Mouse (Mus musculus) cerebellum, adult 2 months (tissue): ENCODE data around the gene Rmnd5a. TPM values are rescaled to one million over a fixed set of nuclear protein-coding genes. Genes with fewer than 3 reads are reported as not detected.
A peak's percentile ranks its signal among the peaks of the same experiment; 100 is the strongest.
"Not testable (repeated sequence)": the region's sequence is repeated elsewhere in the genome, so short reads cannot be mapped to it uniquely, and the experiment has no call there.

Experiments
- DNase-seq, 2 experiments: peaks; one replicate each; pipeline ENCODE4 v3.0.0; 2021
- H3K27ac ChIP-seq: fragments of 200-500 bp; 2 replicates; pipeline ENCODE4 v1.5.1; 2012; ENCODE audit warnings: low read length, control low read depth, inconsistent platforms; ENCODE audit not compliant: insufficient read depth
- H3K27me3 ChIP-seq: fragments of 200-500 bp; 2 replicates; pipeline ENCODE4 v1.6.1; 2012; ENCODE audit warnings: inconsistent platforms, mild to moderate bottlenecking, low read length, moderate library complexity; ENCODE audit not compliant: control insufficient read depth, insufficient read depth
- H3K4me1 ChIP-seq: fragments of 200-500 bp; 2 replicates; pipeline ENCODE4 v1.6.1; 2011; ENCODE audit warnings: low read length; ENCODE audit not compliant: control insufficient read depth, insufficient read depth
- H3K4me3 ChIP-seq: fragments of 200-500 bp; replicated peaks from 2 replicates; pipeline ENCODE3; 2011; ENCODE audit warnings: mild to moderate bottlenecking, low read depth, low read length, control low read depth; ENCODE audit not compliant: insufficient read depth
- CTCF ChIP-seq: fragments of 200-500 bp; IDR thresholded peaks from 2 replicates; pipeline ENCODE4 v1.5.1; 2011; ENCODE audit warnings: low read depth, mild to moderate bottlenecking, control low read depth, low read length, moderate library complexity, borderline replicate concordance; ENCODE audit not compliant: insufficient read depth
- POLR2A ChIP-seq: fragments of 200-500 bp; IDR thresholded peaks from 2 replicates; pipeline ENCODE4 v1.6.1; 2011; ENCODE audit warnings: low read length, control low read depth, borderline replicate concordance; ENCODE audit not compliant: insufficient read depth
- WGBS: fragments of 180-500 bp; shearing (Covaris S2); methylation state at CpG from one replicate; pipeline ENCODE4 v1.1.7; 2018; 5-methylcytosine and 5-hydroxymethylcytosine counted together
- polyA plus RNA-seq: library from polyadenylated mRNA; depleted of rRNA; stranded (reverse); fragments of >200 nt; gene quantifications from 2 replicates; pipeline ENCODE4 v1.2.3, GENCODE M21; 2012

Gene Rmnd5a
- polyA plus RNA-seq, 1 experiment: 110 TPM

GRCm38 (mm10) chr6:71476783-71477182 is 36.3 kb upstream of the Rmnd5a start:
- H3K27ac ChIP-seq: no peak overlapping the region
- no peak for TF ChIP-seq CTCF
- no peak for TF ChIP-seq POLR2A
- H3K4me3 ChIP-seq: no peak overlapping the region
- H3K27me3 ChIP-seq: no peaks in the 10 kb centered on the region
- H3K4me1 ChIP-seq: no peaks in the 10 kb centered on the region
- no peak for DNase-seq
- WGBS: 77% methylated on average over 5 of the region's 5 CpGs

- H3K4me3 ChIP-seq: no peak overlapping the region
- TF ChIP-seq CTCF (no peak), POLR2A (no peak)
- no peaks in the 10 kb centered on the region for H3K4me1 ChIP-seq
- WGBS: 88% methylated on average over 3 of the region's 3 CpGs
- H3K27me3 ChIP-seq: no peaks in the 10 kb centered on the region
- H3K27ac ChIP-seq: no peak overlapping the region
- DNase-seq: no peak
These were observed 35.2 kb upstream of the Rmnd5a start for GRCm38 (mm10) chr6:71475604-71476003.

DNA sequence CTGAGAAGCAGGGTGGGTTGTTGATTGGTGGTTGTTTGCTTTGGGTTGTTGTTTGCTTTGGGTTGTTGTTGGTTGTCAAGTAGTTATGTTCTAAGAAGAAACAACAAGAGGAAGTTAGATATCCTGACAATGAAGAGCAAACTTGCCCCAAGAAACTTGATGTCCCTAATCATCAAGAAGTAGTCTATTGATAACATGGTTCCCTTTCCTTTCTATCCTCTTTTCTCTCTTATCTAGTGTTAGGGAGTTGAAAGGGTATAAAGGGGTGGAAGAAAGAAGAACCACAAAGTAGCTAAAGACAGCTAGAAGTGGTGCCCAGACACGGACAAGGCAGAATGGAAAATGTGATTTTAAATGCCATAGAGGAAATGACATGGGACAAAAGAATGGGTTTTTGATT is 32.3 kb upstream of the Rmnd5a start:
- no peak for TF ChIP-seq POLR2A
- no peak for TF ChIP-seq CTCF
- Histone ChIP-seq H3K27me3 (no peaks in the 10 kb centered on the region), H3K4me1 (no peaks in the 10 kb centered on the region; the same call in 1 of the 2 replicates), H3K27ac (no peak overlapping the region), H3K4me3 (no peak overlapping the region)
- DNase-seq: no peak
- 100% methylated on average over 1 of the region's 1 CpGs for WGBS

GRCm38 (mm10) chr6:71471830-71472520 is 31.5 kb upstream of the Rmnd5a start:
- Histone ChIP-seq H3K4me3 (no peak overlapping the region), H3K27ac (no peak overlapping the region), H3K4me1 (no peaks in the 10 kb centered on the region; the same call in 1 of the 2 replicates), H3K27me3 (no peaks in the 10 kb centered on the region)
- 86% methylated on average over 4 of the region's 4 CpGs for WGBS
- TF ChIP-seq POLR2A: no peak
- TF ChIP-seq CTCF: no peak
- no peak for DNase-seq

DNA sequence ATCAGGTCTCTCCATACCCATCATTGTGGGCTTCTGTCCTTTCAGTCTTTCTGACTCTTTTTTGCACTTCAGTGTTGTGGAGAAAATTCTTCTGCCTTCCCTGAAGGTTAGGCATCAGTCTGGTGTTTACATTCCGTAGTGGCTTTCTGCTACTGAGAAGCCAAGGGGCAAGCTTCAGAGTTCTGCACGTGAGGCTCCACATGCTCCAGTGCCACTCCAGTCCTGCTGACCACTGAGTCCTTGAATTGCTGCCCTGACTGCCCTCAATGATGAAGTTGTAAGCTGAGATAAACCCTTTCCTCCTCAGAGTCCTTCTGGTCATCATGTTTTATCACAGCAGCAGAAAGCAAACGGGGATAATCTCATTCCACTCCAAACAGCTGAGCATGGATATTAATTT is 28.9 kb upstream of the Rmnd5a start:
- Histone ChIP-seq H3K4me3 (no peak overlapping the region), H3K27ac (no peak overlapping the region), H3K27me3 (no peaks in the 10 kb centered on the region), H3K4me1 (no peaks in the 10 kb centered on the region; the same call in 1 of the 2 replicates)
- TF ChIP-seq POLR2A (no peak), CTCF (no peak)
- WGBS: 72% methylated on average over 3 of the region's 3 CpGs
- no peak for DNase-seq

- peak in 1 of 2 experiments; percentile 13 for DNase-seq
- H3K4me3 ChIP-seq: no peak overlapping the region
- WGBS: 14% methylated on average over 4 of the region's 4 CpGs
These were observed 27.3 kb upstream of the Rmnd5a start for GRCm38 (mm10) chr6:71467766-71468165.

GRCm38 (mm10) chr6:71465146-71465545 is 24.7 kb upstream of the Rmnd5a start:
- 36% methylated on average over 3 of the region's 3 CpGs for WGBS
- no peak for TF ChIP-seq CTCF
- no peak for TF ChIP-seq POLR2A

More at GRCm38 (mm10) chr6:71467766-71468165, 27.3 kb upstream of the Rmnd5a start:
- Histone ChIP-seq H3K27ac (no peak overlapping the region), H3K27me3 (no peaks in the 10 kb centered on the region), H3K4me1 (no peaks in the 10 kb centered on the region; the same call in 1 of the 2 replicates)
- no peak for TF ChIP-seq POLR2A

GRCm38 (mm10) chr6:71457956-71458608 is 17.6 kb upstream of the Rmnd5a start:
- Histone ChIP-seq H3K27me3 (no peaks in the 10 kb centered on the region), H3K27ac (no peak overlapping the region), H3K4me1 (no peaks in the 10 kb centered on the region), H3K4me3 (no peak overlapping the region)
- DNase-seq: no peak
- TF ChIP-seq POLR2A (no peak), CTCF (no peak)
- WGBS: 66% methylated on average over 8 of the region's 8 CpGs

More at GRCm38 (mm10) chr6:71465146-71465545, 24.7 kb upstream of the Rmnd5a start:
- no peak overlapping the region for H3K27ac ChIP-seq
- no peaks in the 10 kb centered on the region for H3K27me3 ChIP-seq
- no peaks in the 10 kb centered on the region; the same call in 1 of the 2 replicates for H3K4me1 ChIP-seq
- no peak for DNase-seq
- no peak overlapping the region for H3K4me3 ChIP-seq

DNA sequence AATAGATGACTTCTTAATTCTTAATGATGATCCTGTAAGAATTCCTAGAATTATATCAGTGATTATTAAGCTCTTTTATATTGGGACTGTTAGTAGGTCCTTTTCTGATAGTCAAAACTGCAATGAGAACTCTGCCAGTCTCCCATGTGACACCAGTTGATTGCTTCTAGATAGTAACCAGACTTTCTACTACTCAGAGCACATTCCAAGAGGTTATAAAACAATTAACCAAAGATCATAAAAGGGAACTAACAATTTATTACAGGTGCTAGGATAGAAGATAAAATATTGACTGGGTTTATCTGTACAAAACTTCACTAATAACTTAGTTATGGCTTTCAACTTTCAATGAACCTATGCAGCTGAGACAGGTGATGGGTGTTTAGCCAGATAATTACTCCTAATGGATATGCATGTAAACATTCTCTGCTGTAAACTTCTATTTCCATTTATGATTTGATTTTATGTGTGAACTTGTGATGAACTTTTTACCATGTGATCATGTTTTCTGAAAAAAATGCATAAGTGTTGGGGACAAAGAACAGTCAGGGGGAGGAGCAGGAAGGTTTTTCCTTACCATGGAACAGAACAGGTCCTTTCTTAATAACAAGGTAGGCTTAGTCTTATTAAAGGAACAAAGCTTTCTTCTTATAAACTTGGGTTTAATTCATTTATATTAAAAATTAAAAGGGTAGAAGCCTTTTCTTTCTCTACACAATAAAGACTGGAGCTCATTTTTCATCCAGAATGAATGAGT is 13.7 kb upstream of the Rmnd5a start:
- not testable (repeated sequence) for H3K27ac ChIP-seq, DNase-seq, H3K4me1 ChIP-seq, H3K4me3 ChIP-seq, H3K27me3 ChIP-seq
